Mouse (Mus musculus) left cerebral cortex, postnatal 14 days (tissue): ENCODE measurements at regions not wholly inside any gene's neighbourhood (a gene's known extent, or its start where the extent isn't known, plus 50 kb on each side); places are given as distances from the start of the nearest gene placed in this dataset.

Source experiments
- DNase-seq, 2 experiments: peaks; one replicate each; pipeline ENCODE4 v3.0.0; 2021 to 2022; ENCODE audit warnings: low spot score in 2 of 2, mixed read lengths in 1 of 2
- intact Hi-C: fragments of 180-260 bp; cut with DNase I; formaldehyde crosslinking; loops from one replicate; pipeline ENCODE4 v1.15.1; 2025

GRCm38 (mm10) chr9:93509646-93510045, 967.6 kb downstream of the Plod2 start:
- DNase-seq = peak; percentile 3 to 19
- intact Hi-C loops = no loop called here

- intact Hi-C loops = no loop called here
- DNase-seq = no peak
These were observed 982.0 kb downstream of the Plod2 start for GRCm38 (mm10) chr9:93524055-93524454.

GRCm38 (mm10) chr9:93525132-93525531, 983.1 kb downstream of the Plod2 start:
- intact Hi-C loops = no loop called here
- DNase-seq = no peak

GRCm38 (mm10) chr9:93530646-93531320, 988.8 kb downstream of the Plod2 start:
- DNase-seq = no peak
- intact Hi-C loops = no loop called here
